9 mouse cellular contexts compared by ENCODE assay signal in genomic region chr9:46032190-46032589, GRCm38 (mm10). TPM values are rescaled to one million over a fixed set of nuclear protein-coding genes. Genes with fewer than 3 reads are reported as not detected.
DNase-seq lines count a peak whose midpoint lies in the region; ATAC-seq lines count a peak whose summit lies in the region.
"Had no signal": no experiment of that assay in that cellular context is flagged by ENCODE, and none has a peak within 500 bp of the region (broad histone marks: within the 10 kb centered on the region; RNA-seq: fewer than 3 reads in every experiment).

No protein-coding gene starts in this region.

- ATAC-seq in kidney, embryonic 15.5 days (replicated peaks; ENCODE audit: low FRiP score), result no peak

- H3K4me3 ChIP-seq in heart, embryonic 10.5 days, result no peak overlapping the region
- H3K4me3 ChIP-seq in kidney, embryonic 15.5 days (replicated peaks), result no peak overlapping the region

- 0 out of 2 replicates have a peak overlapping the region, but pooled peaks have one; percentile 14 for H3K4me2 ChIP-seq in kidney, embryonic 15.5 days

- no peak overlapping the region for H3K27ac ChIP-seq in heart, embryonic 10.5 days
- peak overlapping the region; percentile 43; the same call in 1 of the 2 replicates for H3K27ac ChIP-seq in kidney, embryonic 15.5 days
- H3K27ac ChIP-seq: stomach, postnatal 0 days had no signal

- WGBS in heart, embryonic 10.5 days, result 61% methylated on average over 6 of the region's 6 CpGs
- 66% methylated on average over 6 of the region's 6 CpGs for WGBS in kidney, embryonic 15.5 days

- no peak overlapping the region for H3K9ac ChIP-seq in kidney, embryonic 15.5 days

- H3K27me3 ChIP-seq in heart, embryonic 10.5 days (ENCODE audit: insufficient read depth, poor library complexity, severe bottlenecking), result no peaks in the 10 kb centered on the region
- no peaks in the 10 kb centered on the region for H3K27me3 ChIP-seq in kidney, embryonic 15.5 days

- H3K9me3 ChIP-seq in heart, embryonic 10.5 days, result no peaks in the 10 kb centered on the region
- no peaks in the 10 kb centered on the region for H3K9me3 ChIP-seq in kidney, embryonic 15.5 days (replicated peaks)

- DNase-seq in heart, adult 11 months, result peak; percentile 95
- no peak for DNase-seq in heart, embryonic 10.5 days (ENCODE audit: low spot score)
- peak; percentile 69 to 75 for DNase-seq in right cerebral cortex, postnatal 10 days (ENCODE audit: low spot score in 2 of 2)
- DNase-seq in right cerebral cortex, postnatal 25 days, result no peak
- DNase-seq in testis, postnatal 10 days (ENCODE audit: low spot score), result peak; percentile 76
- no peak for DNase-seq in thymus, postnatal 14 days
- no peak for DNase-seq in embryo, embryonic 10.5 days (ENCODE audit: low spot score)

- no peaks in the 10 kb centered on the region; the same call in 1 of the 2 replicates for H3K36me3 ChIP-seq in heart, embryonic 10.5 days
- no peaks in the 10 kb centered on the region for H3K36me3 ChIP-seq in kidney, embryonic 15.5 days

- H3K4me1 ChIP-seq in heart, embryonic 10.5 days, result peaks cover 47% of the 10 kb centered on the region
- peaks cover 59% of the 10 kb centered on the region for H3K4me1 ChIP-seq in kidney, embryonic 15.5 days

RNA-seq across cellular contexts. Expression of gene Sik3, which starts 19.6 kb away (rescaled TPM):
- polyA plus RNA-seq in heart, embryonic 10.5 days (2016; fragmentation: Nextera tagmentation; extraction: Ambion mirVana), result 6.4 and 8.0 TPM in 2 replicates
- 9.9 and 10.2 TPM in 2 replicates for polyA plus RNA-seq in kidney, embryonic 15.5 days (2015; fragmentation: Nextera tagmentation; extraction: Ambion mirVana)

RNA-seq across cellular contexts. Expression of gene Pafah1b2, which starts 19.7 kb away (rescaled TPM):
- polyA plus RNA-seq in heart, embryonic 10.5 days (2016; fragmentation: Nextera tagmentation; extraction: Ambion mirVana), result 183 and 212 TPM in 2 replicates
- 162 and 170 TPM in 2 replicates for polyA plus RNA-seq in kidney, embryonic 15.5 days (2015; fragmentation: Nextera tagmentation; extraction: Ambion mirVana)

Comparison
In these comparisons a context has a peak if more than half of its experiments do, and no peak if none do; other contexts are left out.
1. DNase-seq: peak in heart, adult 11 months (single experiment), right cerebral cortex, postnatal 10 days (2 of 2) and testis, postnatal 10 days (single experiment); none in heart, embryonic 10.5 days (single experiment), right cerebral cortex, postnatal 25 days (single experiment), thymus, postnatal 14 days (single experiment) and embryo, embryonic 10.5 days (single experiment).